Mouse (Mus musculus) cerebellum, adult 2 months (tissue): ENCODE measurements around the gene Zdhhc18. TPM values are rescaled to one million over a fixed set of nuclear protein-coding genes. Genes with fewer than 3 reads are reported as not detected.

Experiments
- DNase-seq, 2 experiments: peaks; one replicate each; pipeline ENCODE4 v3.0.0; 2021
- H3K27ac ChIP-seq: fragments of 200-500 bp; 2 replicates; pipeline ENCODE4 v1.5.1; 2012; ENCODE audit warnings: low read length, control low read depth, inconsistent platforms; ENCODE audit not compliant: insufficient read depth
- H3K27me3 ChIP-seq: fragments of 200-500 bp; 2 replicates; pipeline ENCODE4 v1.6.1; 2012; ENCODE audit warnings: inconsistent platforms, mild to moderate bottlenecking, low read length, moderate library complexity; ENCODE audit not compliant: control insufficient read depth, insufficient read depth
- H3K4me1 ChIP-seq: fragments of 200-500 bp; 2 replicates; pipeline ENCODE4 v1.6.1; 2011; ENCODE audit warnings: low read length; ENCODE audit not compliant: control insufficient read depth, insufficient read depth
- H3K4me3 ChIP-seq: fragments of 200-500 bp; replicated peaks from 2 replicates; pipeline ENCODE3; 2011; ENCODE audit warnings: mild to moderate bottlenecking, low read depth, low read length, control low read depth; ENCODE audit not compliant: insufficient read depth
- CTCF ChIP-seq: fragments of 200-500 bp; IDR thresholded peaks from 2 replicates; pipeline ENCODE4 v1.5.1; 2011; ENCODE audit warnings: low read depth, mild to moderate bottlenecking, control low read depth, low read length, moderate library complexity, borderline replicate concordance; ENCODE audit not compliant: insufficient read depth
- POLR2A ChIP-seq: fragments of 200-500 bp; IDR thresholded peaks from 2 replicates; pipeline ENCODE4 v1.6.1; 2011; ENCODE audit warnings: low read length, control low read depth, borderline replicate concordance; ENCODE audit not compliant: insufficient read depth
- WGBS: fragments of 180-500 bp; shearing (Covaris S2); methylation state at CpG from one replicate; pipeline ENCODE4 v1.1.7; 2018; 5-methylcytosine and 5-hydroxymethylcytosine counted together
- polyA plus RNA-seq: library from polyadenylated mRNA; depleted of rRNA; stranded (reverse); fragments of >200 nt; gene quantifications from 2 replicates; pipeline ENCODE4 v1.2.3, GENCODE M21; 2012

Zdhhc18 gene
- polyA plus RNA-seq, 1 experiment = 58.7 TPM

DNA sequence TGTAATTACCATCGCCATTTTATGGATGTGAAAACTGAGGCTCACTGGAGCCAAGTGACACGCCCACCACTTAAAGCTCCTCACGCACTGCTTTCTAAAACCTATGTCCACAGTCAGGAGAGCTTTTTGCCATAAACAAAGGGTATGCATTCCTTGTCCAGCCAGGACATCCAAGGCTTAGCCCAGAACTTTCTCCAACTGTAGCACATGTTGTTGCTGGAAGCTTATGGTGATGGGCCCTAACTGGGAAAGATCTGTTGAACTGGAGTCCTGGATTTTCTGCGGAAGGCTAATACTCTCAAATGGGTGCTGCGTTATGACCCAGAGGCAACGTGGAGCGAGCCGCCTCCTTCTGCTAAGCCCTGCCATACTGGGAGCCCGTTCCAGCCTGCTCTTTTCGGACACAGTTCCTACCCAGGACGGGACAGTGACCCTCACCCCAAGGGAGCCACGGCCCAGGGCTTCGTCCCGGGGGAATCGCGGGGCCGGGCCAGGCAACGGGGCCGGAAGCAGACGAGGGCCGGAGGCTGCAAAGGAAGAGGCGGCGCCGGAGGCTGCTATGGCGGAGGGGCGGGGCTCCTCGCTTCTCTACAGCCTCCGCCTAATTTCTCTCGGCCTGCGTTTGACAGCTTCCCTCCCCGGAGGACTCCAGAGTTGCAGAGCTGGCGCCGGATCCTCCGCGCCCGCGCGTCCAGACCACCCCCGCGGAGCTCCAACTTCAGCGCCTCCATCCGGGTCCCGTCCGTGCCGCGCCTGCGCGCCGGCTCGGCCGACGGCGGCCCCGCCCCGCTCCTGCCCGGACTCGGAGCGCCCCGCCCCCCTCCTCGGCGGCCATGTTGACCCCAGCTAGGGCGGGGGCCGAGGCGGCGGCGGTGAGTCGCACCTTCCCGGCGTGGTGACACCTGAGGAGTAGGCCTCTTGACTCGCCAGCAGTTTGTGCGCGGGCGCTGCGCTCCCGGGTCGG is 22.2 kb upstream of the Zdhhc18 start, which contains the start of gene Pigv:
TSS of gene Pigv (minus strand) at position 767 of the 964 bp plus-strand sequence.
- Histone ChIP-seq H3K27me3 (no peaks in the 10 kb centered on the region), H3K4me3 (peak within 1 kb of the TSS; percentile 94), H3K27ac (peak within 1 kb of the TSS; percentile 96), H3K4me1 (peaks cover 8% of the 10 kb centered on the region; the same call in 1 of the 2 replicates)
- TF ChIP-seq CTCF (no peak), POLR2A (peak; percentile 41)
- under 1% methylated on average over 76 of the region's 76 CpGs for WGBS
- DNase-seq = peak; percentile 93 to 96

DNA sequence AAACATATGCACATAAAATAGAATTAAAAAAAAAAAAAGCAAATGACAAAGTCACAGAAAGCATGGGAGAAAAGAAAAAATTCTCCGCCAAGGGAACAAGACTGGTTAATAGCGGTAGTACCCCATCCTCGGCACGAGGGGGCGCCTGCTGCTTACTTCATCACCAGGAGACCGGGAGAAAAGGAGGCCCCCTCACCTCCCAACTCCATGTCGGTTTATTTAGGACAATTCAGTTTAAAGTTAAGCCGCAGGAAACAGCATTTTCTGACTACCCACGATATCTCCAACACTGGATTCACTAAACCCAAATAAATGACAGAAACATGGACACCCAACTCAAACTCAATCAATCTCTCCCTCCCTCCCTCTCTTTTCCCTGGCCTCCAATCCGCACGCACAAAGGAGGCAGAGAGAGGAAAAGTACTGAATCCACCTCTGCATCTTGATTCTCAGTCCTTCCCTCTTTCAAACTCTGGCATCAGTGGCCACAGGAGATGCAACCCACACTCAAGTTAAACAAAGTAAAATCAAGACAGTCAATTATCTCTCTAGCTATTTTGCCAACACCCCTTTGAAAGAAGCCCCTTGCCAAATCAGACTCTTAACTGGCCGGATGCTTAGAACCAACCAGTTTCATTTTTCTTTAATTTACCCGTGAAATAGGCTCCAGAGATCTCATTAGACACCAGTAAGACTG is 21.4 kb upstream of the Zdhhc18 start:
- peak overlapping the region; percentile 94 for H3K4me3 ChIP-seq
- DNase-seq = peak; percentile 84 to 87
- no peak overlapping the region for H3K27ac ChIP-seq
- peaks cover 8% of the 10 kb centered on the region; the same call in 1 of the 2 replicates for H3K4me1 ChIP-seq
- H3K27me3 ChIP-seq = no peaks in the 10 kb centered on the region
- no peak for TF ChIP-seq POLR2A
- TF ChIP-seq CTCF = peak; percentile 84
- 1% methylated on average over 13 of the region's 13 CpGs for WGBS

GRCm38 (mm10) chr4:133669652-133670210 is 19.8 kb upstream of the Zdhhc18 start:
- no peak overlapping the region for H3K27ac ChIP-seq
- DNase-seq = peak in 1 of 2 experiments; percentile 36
- 62% methylated on average over 6 of the region's 6 CpGs for WGBS
- H3K4me3 ChIP-seq = no peak overlapping the region
- no peaks in the 10 kb centered on the region for H3K27me3 ChIP-seq
- peaks cover 11% of the 10 kb centered on the region for H3K4me1 ChIP-seq
- TF ChIP-seq POLR2A (no peak), CTCF (peak; percentile 45; the same call in 1 of the 2 replicates)

DNA sequence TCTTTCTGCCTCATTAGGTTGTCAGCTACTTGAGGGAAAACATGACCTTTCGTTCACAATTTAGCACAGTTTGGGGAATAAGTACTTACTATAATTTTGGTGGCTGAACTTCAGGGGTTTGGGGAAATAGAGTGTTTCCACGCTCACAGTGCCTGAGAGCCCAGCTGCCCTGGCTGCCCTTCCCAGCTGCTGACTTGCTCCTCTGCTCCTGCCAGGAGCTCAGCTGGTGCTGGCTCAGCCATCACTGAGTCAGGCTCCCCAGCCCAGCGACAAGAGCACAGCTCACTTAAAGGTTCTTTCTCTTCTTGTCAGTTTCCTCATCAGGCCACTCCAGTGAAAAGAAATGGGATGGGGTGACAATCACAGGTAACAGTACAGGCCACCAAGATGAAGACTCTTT is 18.6 kb upstream of the Zdhhc18 start:
- TF ChIP-seq CTCF (no peak), POLR2A (no peak)
- peaks cover 3% of the 10 kb centered on the region for H3K4me1 ChIP-seq
- DNase-seq = no peak

DNA sequence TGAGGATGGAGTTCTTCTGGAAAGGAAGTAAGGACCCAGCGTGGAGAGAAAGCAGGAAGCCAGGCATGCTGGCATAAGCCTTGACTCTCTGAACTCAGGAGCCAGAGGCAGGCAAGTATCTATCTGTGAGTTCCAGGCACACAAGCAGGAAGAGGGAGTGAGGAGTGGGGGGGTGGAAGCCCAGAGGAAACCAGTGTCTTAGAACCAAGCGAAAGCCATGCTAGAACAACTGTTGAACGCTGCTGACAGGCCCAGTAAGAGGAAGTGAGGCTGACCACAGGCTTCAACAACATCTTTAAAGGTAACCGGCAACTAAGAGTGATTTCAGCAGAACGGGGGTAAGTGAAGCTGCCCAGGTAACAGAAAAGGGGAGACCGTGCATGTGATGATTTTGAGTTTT is 16.2 kb upstream of the Zdhhc18 start:
- Histone ChIP-seq H3K27me3 (no peaks in the 10 kb centered on the region), H3K4me1 (peaks cover 3% of the 10 kb centered on the region), H3K4me3 (no peak overlapping the region), H3K27ac (no peak overlapping the region)
- TF ChIP-seq POLR2A = no peak
- no peak for TF ChIP-seq CTCF
- WGBS = 90% methylated on average over 6 of the region's 6 CpGs
- DNase-seq = no peak

More for the DNA sequence above, 18.6 kb upstream of the Zdhhc18 start:
- Histone ChIP-seq H3K27ac (no peak overlapping the region), H3K27me3 (no peaks in the 10 kb centered on the region), H3K4me3 (no peak overlapping the region)
- 45% methylated on average over 3 of the region's 3 CpGs for WGBS

DNA sequence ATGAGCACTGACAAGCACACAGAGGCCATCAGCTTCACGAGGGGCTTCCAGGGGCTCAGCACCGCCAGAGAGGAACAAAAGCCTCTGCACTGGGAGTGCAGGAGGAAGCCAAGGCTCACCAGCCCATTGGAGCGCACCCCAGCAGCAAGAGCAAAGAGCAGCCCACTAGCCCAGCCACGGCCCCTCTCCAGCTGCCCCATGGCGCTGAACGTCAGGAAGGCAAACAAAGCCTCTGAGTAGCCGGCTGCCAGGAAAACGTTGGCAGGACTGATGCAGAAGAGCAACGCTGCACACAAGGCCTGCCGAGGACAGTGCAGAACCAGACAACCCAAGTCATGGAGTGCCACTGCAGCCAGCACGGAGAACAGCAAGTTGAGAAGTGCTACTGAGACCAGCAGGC is 15.2 kb upstream of the Zdhhc18 start:
- DNase-seq = peak in 1 of 2 experiments; percentile 47
- WGBS = 31% methylated on average over 11 of the region's 11 CpGs
- no peak for TF ChIP-seq CTCF
- no peak for TF ChIP-seq POLR2A

GRCm38 (mm10) chr4:133662945-133663344 is 13.0 kb upstream of the Zdhhc18 start:
- no peak for TF ChIP-seq CTCF
- no peak for TF ChIP-seq POLR2A
- Histone ChIP-seq H3K4me3 (no peak overlapping the region), H3K4me1 (peaks cover 20% of the 10 kb centered on the region), H3K27me3 (no peaks in the 10 kb centered on the region), H3K27ac (no peak overlapping the region)
- WGBS = 81% methylated on average over 8 of the region's 8 CpGs
- DNase-seq = no peak

More for the DNA sequence above, 15.2 kb upstream of the Zdhhc18 start:
- H3K4me3 ChIP-seq = no peak overlapping the region
- H3K27ac ChIP-seq = no peak overlapping the region
- H3K27me3 ChIP-seq = no peaks in the 10 kb centered on the region
- peaks cover 10% of the 10 kb centered on the region for H3K4me1 ChIP-seq
